Mouse (Mus musculus) frontal cortex, adult (tissue): Measurements from ENCODE around the gene Senp7.
"Not testable (repeated sequence)": the region's sequence is repeated elsewhere in the genome, so short reads cannot be mapped to it uniquely, and the experiment has no call there.

ENCODE experiments used
- ATAC-seq: cut with Nextera tagmentation; 2 replicates; pipeline ENCODE4 v1.9.2; 2017; ENCODE audit warnings: mild to moderate bottlenecking, moderate library complexity, mixed read lengths; ENCODE audit not compliant: low TSS enrichment

Gene Senp7

DNA sequence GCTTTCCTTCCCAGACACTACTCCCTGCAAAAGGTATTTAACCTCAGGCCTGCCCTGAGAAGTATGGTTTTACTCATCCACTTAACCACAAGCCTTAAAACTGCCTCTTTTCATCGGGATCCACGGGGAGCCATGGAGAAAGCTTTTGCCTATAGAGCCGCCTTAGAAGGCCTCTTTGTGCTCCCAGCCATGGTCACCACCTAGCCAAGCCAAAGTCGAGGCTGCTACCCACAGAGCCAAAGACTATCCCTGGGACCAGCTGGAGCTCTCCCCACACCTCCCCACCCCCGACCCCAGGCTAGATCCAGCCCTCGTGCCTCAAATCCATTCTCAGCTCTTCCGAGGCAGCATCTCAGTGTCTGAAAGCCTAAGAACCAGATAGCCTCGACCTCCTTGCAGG, 18.0 kb downstream of the Senp7 start:
- ATAC-seq = no peak

DNA sequence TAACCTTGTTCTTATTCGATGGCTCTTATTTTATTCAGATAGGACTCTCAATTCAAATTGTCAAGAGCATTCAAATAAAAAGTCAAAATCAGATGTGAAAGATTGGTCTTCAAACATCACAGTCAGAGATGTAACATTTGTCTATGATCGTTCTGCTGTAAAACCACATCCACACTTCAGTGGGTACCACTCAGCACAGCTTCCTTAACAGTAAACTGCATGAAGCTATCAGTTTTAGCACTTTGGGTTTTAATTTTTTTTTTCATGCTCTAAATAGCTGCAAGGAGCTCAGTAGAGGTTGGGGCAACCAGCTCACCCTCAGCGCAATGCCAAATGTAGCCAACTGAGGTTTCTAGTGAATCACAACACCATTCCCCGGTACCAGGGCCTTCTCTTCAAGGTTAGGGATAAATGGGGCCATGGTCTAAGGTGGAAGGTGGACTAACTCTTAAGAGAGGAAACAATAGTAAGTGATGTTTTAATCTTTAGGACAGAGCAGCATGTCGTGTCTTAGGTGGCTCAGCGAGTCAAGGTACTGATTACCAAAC, 20.5 kb downstream of the Senp7 start:
- no peak for ATAC-seq

GRCm38 (mm10) chr16:56071317-56072232, 23.4 kb downstream of the Senp7 start:
- no peak for ATAC-seq

GRCm38 (mm10) chr16:56072533-56072932, 24.4 kb downstream of the Senp7 start:
- ATAC-seq = no peak

DNA sequence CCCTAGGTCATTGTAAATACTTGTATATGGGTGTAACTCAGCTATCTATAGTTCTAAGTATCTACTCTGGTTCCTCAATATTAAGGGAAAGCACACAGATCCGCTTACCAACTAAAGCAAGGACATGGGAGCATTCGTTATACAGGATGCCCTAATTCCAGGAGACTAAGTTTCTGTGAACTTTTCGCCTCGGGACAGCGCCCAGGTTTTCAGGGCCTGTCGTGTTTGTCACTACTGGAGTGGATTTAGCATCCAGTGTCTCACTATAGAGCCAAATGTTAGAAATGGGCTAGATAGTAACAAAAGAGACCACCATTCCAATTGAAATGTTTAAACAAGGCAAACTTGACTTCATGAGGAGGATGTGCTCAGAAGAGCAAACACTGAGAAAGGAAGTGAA, 25.0 kb downstream of the Senp7 start:
- not testable (repeated sequence) for ATAC-seq

- no peak for ATAC-seq
Observed at GRCm38 (mm10) chr16:56074122-56074521, 26.0 kb downstream of the Senp7 start.

DNA sequence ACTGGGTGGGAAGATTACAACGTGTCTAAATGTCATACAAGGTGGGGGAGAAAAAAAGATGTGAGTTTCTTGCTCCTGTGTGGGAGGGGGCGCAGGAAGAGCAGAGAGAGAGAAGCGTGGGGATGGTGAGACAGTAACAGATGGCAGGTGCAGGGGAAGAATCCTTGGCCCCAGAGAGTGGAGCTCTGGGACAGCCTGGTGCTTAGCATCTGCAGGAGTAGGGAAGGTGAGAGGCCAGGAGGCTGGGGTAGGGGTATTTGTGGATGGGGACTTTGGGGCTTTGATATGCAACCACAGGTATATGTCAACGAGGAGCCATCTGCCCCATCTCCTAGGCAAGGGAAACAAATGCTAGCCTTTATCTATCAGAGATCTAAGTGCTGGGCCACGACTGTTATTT, 26.4 kb downstream of the Senp7 start:
- no peak for ATAC-seq

DNA sequence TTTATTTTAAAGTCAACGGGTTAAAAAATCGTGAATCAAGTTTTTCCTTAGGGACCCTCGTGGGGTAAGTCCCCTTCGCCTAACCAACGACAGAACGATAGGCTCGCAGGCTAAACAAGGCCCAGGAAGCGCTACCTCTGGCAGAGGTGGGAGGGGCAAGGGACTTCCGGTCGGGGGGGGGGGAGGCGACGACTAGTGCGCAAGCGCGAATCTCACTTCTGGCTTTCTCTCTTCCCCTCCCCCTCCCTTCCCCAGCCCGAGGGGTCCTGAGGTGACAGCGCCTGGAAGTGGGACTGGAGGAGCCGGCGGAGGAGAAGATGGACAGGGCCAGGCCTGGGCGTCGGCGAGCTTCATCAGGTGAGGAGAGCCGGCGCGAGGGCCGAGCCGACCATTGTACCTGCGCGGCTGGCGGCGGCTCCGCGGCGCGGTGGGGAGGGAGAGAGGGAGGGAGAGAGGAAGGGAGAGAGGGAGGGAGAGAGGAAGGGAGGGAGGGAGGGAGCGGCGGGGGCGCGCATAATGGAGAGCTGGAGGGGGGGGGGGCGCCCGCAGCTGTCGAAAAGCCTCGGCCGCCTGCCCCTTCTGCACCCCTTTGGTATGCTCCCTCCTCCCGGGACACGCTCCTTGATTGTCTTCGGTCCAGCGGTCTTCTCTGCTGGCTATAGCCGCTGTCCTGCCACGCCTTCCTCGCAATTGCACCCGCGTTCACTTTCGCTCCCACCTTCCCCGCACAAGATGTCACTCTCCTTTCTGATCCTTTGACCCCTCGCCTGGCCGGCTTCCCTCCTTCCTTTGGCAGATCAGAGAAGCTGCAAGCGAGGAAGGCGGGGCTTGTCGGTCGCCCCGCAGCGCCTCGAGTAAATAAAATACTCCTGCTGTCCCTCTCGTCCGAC, 27.3 kb downstream of the Senp7 start:
- peak; percentile 87 for ATAC-seq

- ATAC-seq = peak; percentile 21; the same call in 1 of the 2 replicates
Observed at GRCm38 (mm10) chr16:56076121-56076869, 28.2 kb downstream of the Senp7 start.

DNA sequence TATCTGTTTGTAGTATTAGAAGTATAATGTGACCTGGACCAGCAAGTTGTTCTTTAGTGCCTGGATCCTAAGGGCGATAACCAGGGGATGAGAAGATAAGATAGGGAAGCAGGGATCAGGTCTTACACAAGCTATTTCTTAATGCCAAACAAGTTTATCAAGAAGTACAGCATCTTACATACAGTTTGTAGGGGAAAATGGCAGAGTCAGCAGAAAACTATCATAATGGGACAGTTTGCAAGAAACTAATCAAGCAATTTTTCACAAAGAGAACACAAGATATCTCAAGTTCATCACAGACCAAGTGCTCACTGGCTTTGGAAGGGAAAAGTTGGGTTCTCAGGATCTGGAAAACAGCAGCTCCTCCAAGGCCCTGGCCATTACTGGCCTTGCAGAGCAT, 31.3 kb downstream of the Senp7 start:
- ATAC-seq = no peak

DNA sequence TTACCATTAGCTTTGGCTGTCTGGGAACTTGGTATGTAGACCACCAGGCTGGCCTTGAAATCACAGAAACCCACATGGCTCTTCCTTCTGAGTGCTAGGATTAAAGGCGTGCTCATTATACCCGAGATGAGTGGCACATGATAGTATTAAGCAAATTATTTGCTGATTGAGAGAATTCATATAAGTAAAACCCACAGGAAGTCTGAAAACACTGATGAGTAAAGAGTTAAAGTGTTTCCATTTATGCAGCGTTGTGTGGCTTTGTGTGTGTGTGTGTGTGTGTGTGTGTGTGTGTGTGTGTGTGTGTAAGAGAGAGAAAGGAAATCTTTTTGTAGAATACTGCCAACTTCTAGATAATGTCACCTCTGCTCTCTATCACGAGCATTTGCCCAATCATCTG, 33.6 kb downstream of the Senp7 start:
- no peak for ATAC-seq

GRCm38 (mm10) chr16:56086336-56086735, 38.2 kb downstream of the Senp7 start:
- ATAC-seq = no peak

DNA sequence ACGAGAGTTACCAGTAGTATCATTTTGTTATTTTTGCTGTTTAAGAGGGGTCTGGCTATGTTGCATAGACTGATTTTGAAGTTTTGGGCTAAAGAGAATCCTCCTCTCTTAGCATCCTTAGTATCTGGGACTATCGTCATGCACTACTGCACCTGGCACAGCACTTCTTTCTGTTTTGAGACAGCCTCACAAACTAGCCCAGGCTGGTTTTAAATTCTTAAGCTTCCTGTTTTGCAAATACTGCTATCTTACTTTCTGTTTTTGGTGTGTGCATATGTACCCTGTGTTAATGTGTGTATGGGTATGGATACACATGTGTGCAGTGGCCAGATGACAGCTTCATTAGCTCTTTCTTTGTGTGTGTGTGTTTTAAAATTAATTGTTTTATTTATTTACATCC, 42.2 kb downstream of the Senp7 start:
- ATAC-seq = no peak

DNA sequence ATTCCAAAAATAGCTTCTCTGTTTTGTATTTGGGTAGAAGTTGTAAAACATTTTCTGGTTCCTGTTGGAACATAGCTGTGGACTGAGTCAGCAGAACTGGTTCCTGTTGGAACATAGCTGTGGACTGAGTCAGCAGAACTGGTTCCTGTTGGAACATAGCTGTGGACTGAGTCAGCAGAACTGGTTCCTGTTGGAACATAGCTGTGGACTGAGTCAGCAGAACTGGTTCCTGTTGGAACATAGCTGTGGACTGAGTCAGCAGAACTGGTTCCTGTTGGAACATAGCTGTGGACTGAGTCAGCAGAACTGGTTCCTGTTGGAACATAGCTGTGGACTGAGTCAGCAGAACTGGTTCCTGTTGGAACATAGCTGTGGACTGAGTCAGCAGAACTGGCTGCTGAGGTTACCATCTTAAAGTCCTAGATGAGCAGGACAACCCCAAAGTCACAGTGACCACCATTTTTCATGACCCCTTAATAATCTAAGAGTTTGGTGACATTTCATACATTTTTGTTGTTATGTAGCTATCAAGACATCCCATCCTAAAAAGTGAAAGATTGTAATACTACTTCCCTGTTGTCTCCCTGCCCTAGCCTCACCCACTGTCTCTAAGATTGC, 48.4 kb downstream of the Senp7 start:
- ATAC-seq = not testable (repeated sequence)

DNA sequence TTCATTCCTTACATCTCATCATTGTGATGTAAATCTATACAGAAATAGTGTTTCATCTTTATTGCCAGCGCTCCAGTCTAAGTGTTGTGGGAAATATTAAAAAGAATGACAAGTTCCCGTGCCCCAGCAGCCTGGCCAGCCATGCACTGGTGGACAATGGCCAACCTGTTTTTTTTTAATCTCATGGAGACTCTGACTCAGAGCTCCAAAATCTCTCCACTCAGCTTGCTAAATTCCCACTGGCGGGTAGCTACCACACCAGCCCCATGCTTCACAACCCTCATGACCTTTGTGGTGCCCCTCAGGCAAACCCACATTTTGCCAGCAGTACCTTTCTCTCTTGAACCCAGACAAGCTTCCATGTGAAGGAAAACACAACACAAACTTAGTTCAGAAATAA, 67.6 kb downstream of the Senp7 start:
- ATAC-seq = no peak

DNA sequence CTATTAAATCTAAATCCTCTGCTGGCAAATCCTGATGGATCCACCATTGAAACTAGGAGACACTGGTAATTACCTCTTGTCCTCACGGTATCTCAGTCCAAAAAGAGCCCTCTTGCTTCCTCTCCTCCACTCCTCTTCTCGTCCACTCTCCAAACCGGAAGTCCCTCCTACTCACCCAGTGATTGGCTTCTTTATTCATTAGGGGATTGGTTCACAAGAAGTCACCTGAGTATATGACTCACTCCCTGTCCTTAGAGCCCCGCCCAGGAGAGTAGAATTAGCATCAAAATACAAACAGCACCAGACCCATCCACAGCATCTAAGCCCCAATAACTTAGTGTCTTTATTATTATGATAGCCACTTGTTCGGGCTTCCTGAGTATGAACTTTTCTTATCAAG, 68.0 kb downstream of the Senp7 start:
- no peak for ATAC-seq

DNA sequence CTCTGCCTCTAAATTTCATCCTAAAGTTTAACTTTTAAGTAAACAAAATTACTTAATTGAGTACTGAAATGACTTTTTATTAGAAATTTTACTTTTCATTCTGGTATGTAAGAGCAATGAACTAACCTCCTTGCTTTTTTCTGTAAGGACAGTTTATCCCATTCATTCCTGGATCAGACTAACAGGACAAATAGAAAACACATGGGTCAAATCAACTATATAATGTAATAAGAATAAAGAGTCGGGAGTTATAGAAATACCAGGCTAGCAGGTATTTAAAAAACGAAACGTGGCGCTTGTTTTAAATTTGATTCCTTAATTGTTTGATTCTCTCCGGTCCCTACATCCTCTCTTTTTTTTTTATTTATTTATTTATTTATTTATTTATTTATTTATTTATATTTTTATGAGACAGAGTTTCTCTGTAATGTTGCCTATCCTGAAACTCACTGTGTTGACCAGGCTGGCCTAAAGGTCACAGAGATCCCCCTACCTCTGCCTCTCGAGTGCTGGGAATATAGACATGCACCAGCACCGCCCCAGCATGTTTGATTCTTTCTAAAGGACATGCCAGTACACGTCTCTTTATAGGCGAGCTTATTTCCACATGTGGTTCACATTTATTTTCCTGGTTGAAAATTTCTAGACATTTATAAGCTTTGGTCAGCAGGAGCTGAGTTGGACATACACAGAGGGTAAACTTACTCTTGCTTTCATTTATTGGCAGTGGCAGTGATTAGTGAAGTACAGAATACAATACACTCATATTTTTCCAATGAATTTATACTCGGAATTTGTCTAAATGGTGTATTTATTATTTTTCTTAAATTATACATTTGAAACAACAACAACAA, 69.4 kb downstream of the Senp7 start:
- ATAC-seq = no peak

- no peak for ATAC-seq
Observed at GRCm38 (mm10) chr16:56122517-56122916, 74.4 kb downstream of the Senp7 start.

- ATAC-seq = no peak
Observed at GRCm38 (mm10) chr16:56124045-56124444, 75.9 kb downstream of the Senp7 start.

DNA sequence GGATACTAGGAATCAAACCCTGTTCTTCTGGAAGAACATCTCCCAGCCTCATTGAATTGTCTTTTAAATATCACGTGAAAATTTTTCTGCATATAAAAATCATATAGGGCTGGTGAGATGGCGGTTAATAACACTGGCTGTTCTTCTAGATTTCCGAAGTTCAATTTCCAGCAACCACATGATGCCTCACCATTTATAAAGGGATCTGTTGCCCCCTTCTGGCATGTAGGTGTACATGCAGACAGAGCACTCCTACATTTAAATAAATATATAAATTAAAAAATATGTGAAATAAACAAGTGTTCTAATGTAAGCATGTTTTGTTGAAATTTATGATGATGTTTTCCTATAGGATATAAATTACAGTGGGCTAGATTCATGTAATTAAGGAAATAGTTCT, 83.5 kb downstream of the Senp7 start:
- ATAC-seq = peak; percentile 72
